Mouse (Mus musculus) spleen, adult 2 months (tissue): Measurements from ENCODE around the gene Napa. TPM values are rescaled to one million over a fixed set of nuclear protein-coding genes. Genes with fewer than 3 reads are reported as not detected.

Source experiments
- DNase-seq, 2 experiments: peaks; one replicate each; pipeline versions ENCODE4 v3.0.0 to v3.0.0-alpha.2; 2012 to 2021; ENCODE audit warnings: low spot score in 2 of 2, low read depth in 1 of 2
- H3K27ac ChIP-seq: fragments of 200-500 bp; 2 replicates; pipeline ENCODE4 v1.5.1; 2012; ENCODE audit warnings: low read length, inconsistent platforms; ENCODE audit not compliant: insufficient read depth
- H3K27me3 ChIP-seq: fragments of 200-500 bp; 2 replicates; pipeline ENCODE4 v1.6.1; 2012; ENCODE audit warnings: mild to moderate bottlenecking, moderate library complexity, low read length, inconsistent platforms; ENCODE audit not compliant: control insufficient read depth, insufficient read depth
- H3K36me3 ChIP-seq: fragments of 200-500 bp; 2 replicates; pipeline ENCODE4 v1.6.1; 2012; ENCODE audit warnings: mild to moderate bottlenecking, low read length, inconsistent platforms; ENCODE audit not compliant: control insufficient read depth, insufficient read depth
- H3K4me1 ChIP-seq: fragments of 200-500 bp; 2 replicates; pipeline ENCODE4 v1.6.1; 2011; ENCODE audit warnings: inconsistent platforms; ENCODE audit not compliant: control insufficient read depth, insufficient read depth, insufficient read length
- H3K4me3 ChIP-seq: fragments of 200-500 bp; 2 replicates; pipeline ENCODE4 v1.5.1; 2011; ENCODE audit warnings: mild to moderate bottlenecking, inconsistent platforms; ENCODE audit not compliant: insufficient read depth, insufficient read length; ENCODE audit errors: extremely low read depth
- CTCF ChIP-seq: fragments of 200-500 bp; IDR thresholded peaks from 2 replicates; pipeline ENCODE4 v1.5.1; 2011; ENCODE audit warnings: mild to moderate bottlenecking, inconsistent platforms; ENCODE audit not compliant: insufficient read depth, insufficient read length, insufficient replicate concordance; ENCODE audit errors: extremely low read depth
- POLR2A ChIP-seq: fragments of 200-500 bp; IDR thresholded peaks from 2 replicates; pipeline ENCODE4 v1.6.1; 2011; ENCODE audit warnings: low read depth, low read length, inconsistent platforms
- WGBS: fragments of 180-500 bp; shearing (Covaris S2); methylation state at CpG from one replicate; pipeline ENCODE4 v1.1.7; 2018; 5-methylcytosine and 5-hydroxymethylcytosine counted together
- polyA plus RNA-seq: library from polyadenylated mRNA; depleted of rRNA; stranded (reverse); fragments of >200 nt; gene quantifications from 2 replicates; pipeline ENCODE4 v1.2.3, GENCODE M21; 2012

Napa gene
- polyA plus RNA-seq, 1 experiment = 150 TPM

- Histone ChIP-seq H3K4me1 (peaks cover 2% of the 10 kb centered on the region; the same call in 1 of the 2 replicates), H3K27me3 (no peaks in the 10 kb centered on the region), H3K4me3 (no peak overlapping the region), H3K27ac (no peak overlapping the region), H3K36me3 (peaks cover 15% of the 10 kb centered on the region)
- no peak for DNase-seq
- 93% methylated on average over 7 of the region's 7 CpGs for WGBS
- TF ChIP-seq CTCF = no peak
- no peak for TF ChIP-seq POLR2A
Observed at GRCm38 (mm10) chr7:16104611-16105388, 6.5 kb downstream of the Napa start.

- H3K36me3 ChIP-seq = peaks cover 44% of the 10 kb centered on the region
- no peak for DNase-seq
- TF ChIP-seq CTCF (no peak), POLR2A (no peak)
- H3K4me3 ChIP-seq = no peak overlapping the region
- no peaks in the 10 kb centered on the region for H3K4me1 ChIP-seq
- H3K27me3 ChIP-seq = no peaks in the 10 kb centered on the region
- WGBS = 92% methylated on average over 9 of the region's 9 CpGs
- H3K27ac ChIP-seq = no peak overlapping the region
Observed at GRCm38 (mm10) chr7:16108886-16109542, 10.8 kb downstream of the Napa start.

- no peak for DNase-seq
- H3K36me3 ChIP-seq = peaks cover 50% of the 10 kb centered on the region
- H3K4me1 ChIP-seq = no peaks in the 10 kb centered on the region
- 97% methylated on average over 8 of the region's 8 CpGs for WGBS
- H3K27ac ChIP-seq = no peak overlapping the region
- no peak for TF ChIP-seq CTCF
- TF ChIP-seq POLR2A = no peak
- H3K27me3 ChIP-seq = no peaks in the 10 kb centered on the region
- H3K4me3 ChIP-seq = no peak overlapping the region
Observed at GRCm38 (mm10) chr7:16110158-16110557, 11.9 kb downstream of the Napa start.

DNA sequence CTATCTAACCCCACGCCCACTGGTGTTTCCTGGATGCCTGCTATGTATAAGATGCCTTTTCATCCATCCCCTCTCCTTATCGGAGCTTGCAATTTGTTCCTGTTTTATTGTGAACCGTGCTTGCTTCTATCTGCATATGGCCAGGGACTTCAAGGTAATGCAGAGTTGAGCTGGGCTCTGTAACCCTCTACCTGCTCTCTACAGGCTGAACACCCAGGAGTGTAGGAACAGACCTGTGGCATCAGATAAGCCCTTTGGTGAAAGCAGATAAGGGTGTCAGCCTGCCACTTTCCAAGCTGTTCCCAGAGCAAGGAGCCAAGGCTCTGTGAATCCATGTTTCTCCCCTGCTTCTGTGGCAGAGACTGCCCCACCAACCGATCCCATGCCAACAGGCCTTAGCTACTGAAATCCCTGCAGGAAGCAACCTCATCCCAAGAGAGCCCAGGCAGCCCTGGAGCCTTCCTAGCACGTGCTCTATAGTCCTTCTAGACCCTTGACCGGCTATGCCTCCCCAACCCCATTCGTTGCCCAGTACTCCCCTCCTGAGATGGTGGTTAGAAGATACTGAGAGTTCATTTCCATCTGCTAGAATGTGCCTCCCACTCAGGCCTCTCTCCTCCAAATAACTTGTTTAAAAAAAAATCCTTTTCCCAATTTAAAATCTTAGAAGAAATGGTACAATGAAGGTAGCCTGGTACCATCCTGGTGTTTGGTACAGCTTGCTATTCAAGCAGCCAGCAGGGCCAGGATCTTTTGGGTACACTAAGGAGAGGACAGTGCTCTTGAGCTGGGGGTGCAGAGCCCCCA is 13.2 kb downstream of the Napa start:
- H3K27ac ChIP-seq = no peak overlapping the region
- peaks cover 59% of the 10 kb centered on the region for H3K36me3 ChIP-seq
- WGBS = 91% methylated on average over 7 of the region's 7 CpGs
- DNase-seq = no peak
- no peak overlapping the region for H3K4me3 ChIP-seq
- no peaks in the 10 kb centered on the region for H3K27me3 ChIP-seq
- TF ChIP-seq CTCF = no peak
- TF ChIP-seq POLR2A = no peak
- no peaks in the 10 kb centered on the region for H3K4me1 ChIP-seq

DNA sequence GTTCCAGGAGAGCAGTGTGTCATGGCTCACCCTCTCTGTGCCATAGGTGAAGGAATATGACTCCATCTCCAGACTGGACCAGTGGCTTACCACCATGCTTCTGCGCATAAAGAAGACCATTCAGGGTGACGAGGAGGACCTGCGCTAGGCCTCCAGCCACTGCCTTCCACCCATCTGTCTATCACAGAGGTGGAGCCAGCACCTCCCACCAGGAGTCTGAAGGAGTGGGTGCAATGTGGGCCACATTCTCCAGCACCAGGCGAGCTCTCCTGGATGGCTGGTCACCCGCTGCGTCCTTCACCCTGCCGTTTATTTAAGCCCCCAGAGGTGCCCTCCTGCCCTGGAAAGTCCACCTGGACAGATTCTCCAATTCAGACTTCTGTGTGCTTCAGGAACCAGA is 18.2 kb downstream of the Napa start:
- 97% methylated on average over 7 of the region's 7 CpGs for WGBS
- Histone ChIP-seq H3K36me3 (peaks cover 36% of the 10 kb centered on the region), H3K4me1 (peaks cover 6% of the 10 kb centered on the region; the same call in 1 of the 2 replicates), H3K4me3 (no peak overlapping the region), H3K27me3 (no peaks in the 10 kb centered on the region), H3K27ac (no peak overlapping the region)
- no peak for DNase-seq
- TF ChIP-seq POLR2A = no peak
- no peak for TF ChIP-seq CTCF

- H3K36me3 ChIP-seq = peaks cover 34% of the 10 kb centered on the region
- no peak overlapping the region for H3K4me3 ChIP-seq
- no peak for TF ChIP-seq CTCF
- no peak for TF ChIP-seq POLR2A
- no peak overlapping the region for H3K27ac ChIP-seq
- DNase-seq = no peak
- no peaks in the 10 kb centered on the region for H3K27me3 ChIP-seq
- peaks cover 6% of the 10 kb centered on the region; the same call in 1 of the 2 replicates for H3K4me1 ChIP-seq
- 92% methylated on average over 3 of the region's 3 CpGs for WGBS
Observed at GRCm38 (mm10) chr7:16117100-16117499, 18.8 kb downstream of the Napa start.
